Comparison of ENCODE assay signal across 8 mouse cellular contexts in the genomic region with DNA sequence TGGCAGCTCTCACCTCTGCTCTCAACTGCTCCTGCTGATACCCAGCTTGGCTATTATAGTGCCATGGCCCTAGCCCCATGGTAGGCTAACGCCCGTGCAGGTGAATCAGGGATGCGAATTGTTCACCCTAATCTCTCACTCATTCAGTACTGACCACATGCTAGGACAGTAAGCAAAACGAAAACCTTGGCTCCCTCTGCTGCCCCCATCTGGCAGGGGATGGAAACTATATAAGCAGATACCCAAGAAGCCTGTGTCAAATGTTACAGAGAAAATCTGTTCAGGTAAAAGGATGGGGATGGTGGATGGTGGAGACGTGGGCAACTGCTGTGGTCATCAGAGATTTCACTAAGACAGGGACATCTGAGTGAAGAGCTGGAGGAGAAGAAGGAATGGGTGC.
A peak's percentile ranks its signal among the peaks of the same experiment; 100 is the strongest.
DNase-seq lines count a peak whose midpoint lies in the region; ATAC-seq and TF ChIP-seq lines count a peak whose summit lies in the region.

No protein-coding gene starts in this region.

- no peak overlapping the region for H3K9ac ChIP-seq in hindbrain, postnatal 0 days (replicated peaks; ENCODE audit: low read length)
- H3K9ac ChIP-seq in hindbrain, embryonic 14.5 days: no peak overlapping the region

- H3K27me3 ChIP-seq in hindbrain, postnatal 0 days (ENCODE audit: insufficient read depth, low read length): 0 out of 2 replicates have a peak, but pooled peaks cover 3% of the 10 kb centered on the region
- H3K27me3 ChIP-seq in hindbrain, embryonic 14.5 days (ENCODE audit: control insufficient read depth, insufficient read depth, low read length): no peaks in the 10 kb centered on the region
- no peaks in the 10 kb centered on the region for H3K27me3 ChIP-seq in splenic B cell, adult 2 months (ENCODE audit: control insufficient read depth, insufficient read depth, low read length, poor library complexity, severe bottlenecking)

- DNase-seq in hindbrain, postnatal 0 days (ENCODE audit: low spot score): no peak
- DNase-seq in hindbrain, embryonic 14.5 days (ENCODE audit: low spot score): no peak
- DNase-seq in 416B (ENCODE audit: low read depth) (peak; percentile 28), R1 (ENCODE audit: low read depth, low spot score) (peak; percentile 41)
- DNase-seq in heart, postnatal 14 days: peak; percentile 31 to 50
- peak; percentile 51 for DNase-seq in splenic B cell, adult 2 months (ENCODE audit: low read depth, low spot score)
- no peak for DNase-seq in gastrocnemius, postnatal 25 days
- DNase-seq in frontal cortex, postnatal 36 days (ENCODE audit: low spot score in 2 of 2): no peak

- TF ChIP-seq CTCF in hindbrain, postnatal 0 days (IDR thresholded peaks at IDR 0.05; ENCODE audit: low read depth): peak; percentile 57

- no peaks in the 10 kb centered on the region for H3K9me3 ChIP-seq in hindbrain, postnatal 0 days (ENCODE audit: low read length)
- no peaks in the 10 kb centered on the region for H3K9me3 ChIP-seq in hindbrain, embryonic 14.5 days (ENCODE audit: control insufficient read depth, low read length)

- H3K4me2 ChIP-seq in hindbrain, postnatal 0 days (ENCODE audit: low read depth, low read length): no peak overlapping the region
- no peak overlapping the region for H3K4me2 ChIP-seq in hindbrain, embryonic 14.5 days (replicated peaks)

- intact Hi-C loops in heart, postnatal 14 days (cut with DNase I): no loop called here

- H3K36me3 ChIP-seq in hindbrain, postnatal 0 days (ENCODE audit: insufficient read depth, low read length): no peaks in the 10 kb centered on the region
- H3K36me3 ChIP-seq in hindbrain, embryonic 14.5 days (replicated peaks; ENCODE audit: control insufficient read depth, insufficient read depth): no peaks in the 10 kb centered on the region
- no peaks in the 10 kb centered on the region for H3K36me3 ChIP-seq in splenic B cell, adult 2 months (ENCODE audit: control insufficient read depth, insufficient read depth, low read length, poor library complexity, severe bottlenecking)

- no peak for ATAC-seq in hindbrain, postnatal 0 days
- ATAC-seq in hindbrain, embryonic 14.5 days (ENCODE audit: low FRiP score): no peak

- no peak overlapping the region for H3K27ac ChIP-seq in hindbrain, postnatal 0 days
- H3K27ac ChIP-seq in hindbrain, embryonic 14.5 days: no peak overlapping the region

- H3K4me1 ChIP-seq in hindbrain, postnatal 0 days (ENCODE audit: insufficient read depth, low read length): no peaks in the 10 kb centered on the region
- H3K4me1 ChIP-seq in hindbrain, embryonic 14.5 days (replicated peaks; ENCODE audit: control insufficient read depth, insufficient read depth, low read length): 0 out of 2 replicates have a peak, but pooled peaks cover 11% of the 10 kb centered on the region

- H3K4me3 ChIP-seq in hindbrain, postnatal 0 days (ENCODE audit: low read length): no peak overlapping the region
- H3K4me3 ChIP-seq in hindbrain, embryonic 14.5 days (replicated peaks; ENCODE audit: low read length): no peak overlapping the region

- whole genome bisulfite sequencing in hindbrain, postnatal 0 days: 73% methylated on average over 5 of the region's 5 CpGs
- 75% methylated on average over 5 of the region's 5 CpGs for WGBS in hindbrain, embryonic 14.5 days

Comparison
In these comparisons a context has a peak if more than half of its experiments do, and no peak if none do; other contexts are left out.
1. DNase-seq: peak in 416B (single experiment), R1 (single experiment), heart, postnatal 14 days (2 of 2) and splenic B cell, adult 2 months (single experiment); none in hindbrain, postnatal 0 days (single experiment), hindbrain, embryonic 14.5 days (single experiment), gastrocnemius, postnatal 25 days (single experiment) and frontal cortex, postnatal 36 days (0 of 2).